ENCODE assay signal across 8 mouse cellular contexts in the genomic region with DNA sequence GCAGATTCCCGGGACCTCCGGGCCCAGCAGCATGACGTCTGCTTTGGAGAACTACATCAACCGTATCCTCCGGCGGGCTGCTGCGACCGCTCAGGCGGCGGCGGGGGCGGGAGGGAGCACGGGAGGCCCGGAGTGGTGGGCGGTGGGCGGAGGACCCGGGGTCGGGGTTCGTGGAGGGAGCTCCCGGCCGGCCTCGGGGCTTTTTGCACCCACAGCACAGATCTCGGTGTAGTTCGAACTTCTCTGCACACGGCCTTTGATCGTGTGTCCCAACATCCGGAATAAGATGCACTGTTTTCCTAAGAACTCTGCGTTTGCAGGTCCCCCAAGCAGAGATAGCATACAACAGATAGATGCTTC. TPM values are rescaled to one million over a fixed set of nuclear protein-coding genes. Genes with fewer than 3 reads are reported as not detected.
A peak's percentile ranks its signal among the peaks of the same experiment; 100 is the strongest.
DNase-seq lines count a peak whose midpoint lies in the region; ATAC-seq and TF ChIP-seq lines count a peak whose summit lies in the region.

No protein-coding gene starts in this region.

- peak overlapping the region; percentile 78 for H3K9ac ChIP-seq in kidney, embryonic 14.5 days (ENCODE audit: low read depth, low read length)
- peak overlapping the region; percentile 86 for H3K9ac ChIP-seq in hindbrain, embryonic 15.5 days
- H3K9ac ChIP-seq in midbrain, postnatal 0 days (replicated peaks; ENCODE audit: low read length, poor library complexity, severe bottlenecking) = peak overlapping the region; percentile 89

- H3K4me1 ChIP-seq in kidney, embryonic 14.5 days (ENCODE audit: control insufficient read depth, insufficient read depth, low read length) = peaks cover 8% of the 10 kb centered on the region; the same call in 1 of the 2 replicates
- no peaks in the 10 kb centered on the region; the same call in 1 of the 2 replicates for H3K4me1 ChIP-seq in brown adipose tissue, adult 24 weeks (ENCODE audit: control insufficient read depth, insufficient read depth, insufficient read length, low read length)
- H3K4me1 ChIP-seq in hindbrain, embryonic 15.5 days (replicated peaks) = peaks cover 13% of the 10 kb centered on the region
- H3K4me1 ChIP-seq in midbrain, postnatal 0 days (ENCODE audit: insufficient read depth, low read length) = peaks cover 8% of the 10 kb centered on the region

- no peak for ATAC-seq in kidney, embryonic 14.5 days (ENCODE audit: low FRiP score, low TSS enrichment)
- ATAC-seq in hindbrain, embryonic 15.5 days (ENCODE audit: low FRiP score, low read depth) = no peak
- ATAC-seq in midbrain, postnatal 0 days (ENCODE audit: low FRiP score) = no peak; the same call in 1 of the 2 replicates

- no peaks in the 10 kb centered on the region for H3K9me3 ChIP-seq in kidney, embryonic 14.5 days (ENCODE audit: control insufficient read depth, low read length)
- no peaks in the 10 kb centered on the region for H3K9me3 ChIP-seq in hindbrain, embryonic 15.5 days
- no peaks in the 10 kb centered on the region for H3K9me3 ChIP-seq in midbrain, postnatal 0 days (ENCODE audit: low read length)

- H3K36me3 ChIP-seq in kidney, embryonic 14.5 days (ENCODE audit: control insufficient read depth, insufficient read depth, low read length) = peaks cover 27% of the 10 kb centered on the region; the same call in 1 of the 2 replicates
- H3K36me3 ChIP-seq in hindbrain, embryonic 15.5 days = peaks cover 14% of the 10 kb centered on the region
- H3K36me3 ChIP-seq in midbrain, postnatal 0 days (ENCODE audit: insufficient read depth, low read length) = no peaks in the 10 kb centered on the region

- H3K4me2 ChIP-seq in kidney, embryonic 14.5 days (replicated peaks; ENCODE audit: low read depth, low read length) = peak overlapping the region; percentile 53
- peak overlapping the region; percentile 68 for H3K4me2 ChIP-seq in hindbrain, embryonic 15.5 days
- peak overlapping the region; percentile 52 for H3K4me2 ChIP-seq in midbrain, postnatal 0 days (ENCODE audit: low read depth, low read length, poor library complexity, severe bottlenecking)

- DNase-seq in kidney, adult 9 months = no peak
- no peak for DNase-seq in midbrain, postnatal 0 days (ENCODE audit: low spot score)
- no peak for DNase-seq in cerebellum, adult 11-12 months
- no peak for DNase-seq in embryo, embryonic 9.5 days (ENCODE audit: extremely low spot score)
- no peak for DNase-seq in cerebellum, postnatal 36 days

- no peak for TF ChIP-seq CTCF in midbrain, postnatal 0 days (IDR thresholded peaks at IDR 0.05)

- WGBS in kidney, embryonic 14.5 days = under 1% methylated on average over 28 of the region's 28 CpGs
- WGBS in hindbrain, embryonic 15.5 days = 0% methylated on average over 28 of the region's 28 CpGs
- WGBS in midbrain, postnatal 0 days = 1% methylated on average over 27 of the region's 28 CpGs

- H3K27me3 ChIP-seq in kidney, embryonic 14.5 days (ENCODE audit: control insufficient read depth, insufficient read depth, low read length) = no peaks in the 10 kb centered on the region
- no peaks in the 10 kb centered on the region for H3K27me3 ChIP-seq in hindbrain, embryonic 15.5 days
- H3K27me3 ChIP-seq in midbrain, postnatal 0 days (ENCODE audit: insufficient read depth, low read length) = no peaks in the 10 kb centered on the region

- peak overlapping the region; percentile 85 for H3K27ac ChIP-seq in kidney, embryonic 14.5 days (ENCODE audit: low read depth, low read length)
- no peak overlapping the region for H3K27ac ChIP-seq in brown adipose tissue, adult 24 weeks (replicated peaks; ENCODE audit: low read depth, low read length)
- H3K27ac ChIP-seq in hindbrain, embryonic 15.5 days (replicated peaks) = peak overlapping the region; percentile 89
- peak overlapping the region; percentile 90 for H3K27ac ChIP-seq in midbrain, postnatal 0 days (ENCODE audit: low read depth, low read length)

- H3K4me3 ChIP-seq in kidney, embryonic 14.5 days (ENCODE audit: low read length) = peak overlapping the region; percentile 67
- H3K4me3 ChIP-seq in brown adipose tissue, adult 24 weeks (ENCODE audit: insufficient read depth, low read depth, low read length) = peak overlapping the region; percentile 75
- H3K4me3 ChIP-seq in hindbrain, embryonic 15.5 days = peak overlapping the region; percentile 73
- H3K4me3 ChIP-seq in midbrain, postnatal 0 days (ENCODE audit: low read depth, low read length) = peak overlapping the region; percentile 66

RNA-seq across cellular contexts. Expression of a gene that starts 0.3 kb away (rescaled TPM):
- polyA plus RNA-seq in kidney, embryonic 14.5 days (2014; fragmentation: Nextera tagmentation; extraction: Ambion mirVana) = 231 and 294 TPM in 2 replicates
- 18.7 and 29.7 TPM in 2 replicates for polyA plus RNA-seq in brown adipose tissue, adult 24 weeks (2012; ENCODE audit: insufficient read depth, insufficient read length, missing spikeins)
- polyA plus RNA-seq in hindbrain, embryonic 15.5 days (2015; fragmentation: Nextera tagmentation; extraction: Ambion mirVana) = 91.8 and 101 TPM in 2 replicates
- total RNA-seq in midbrain, postnatal 0 days (2014; rRNA removed) = 42.8 and 51.4 TPM in 2 replicates
- 71.1 and 71.7 TPM in 2 replicates for polyA plus RNA-seq in midbrain, postnatal 0 days (2015; fragmentation: Nextera tagmentation; extraction: Ambion mirVana)

RNA-seq across cellular contexts. Expression of a gene that starts 17.4 kb away (rescaled TPM):
- not detected in 2 replicates for polyA plus RNA-seq in kidney, embryonic 14.5 days (2014; fragmentation: Nextera tagmentation; extraction: Ambion mirVana)
- polyA plus RNA-seq in brown adipose tissue, adult 24 weeks (2012; ENCODE audit: insufficient read depth, insufficient read length, missing spikeins) = not detected in 2 replicates
- 0.13 TPM in 1 of 2 replicates, not detected in the other for polyA plus RNA-seq in hindbrain, embryonic 15.5 days (2015; fragmentation: Nextera tagmentation; extraction: Ambion mirVana)
- total RNA-seq in midbrain, postnatal 0 days (2014; rRNA removed) = not detected in 2 replicates
- polyA plus RNA-seq in midbrain, postnatal 0 days (2015; fragmentation: Nextera tagmentation; extraction: Ambion mirVana) = 0.14 TPM in 1 of 2 replicates, not detected in the other
